Mouse (Mus musculus) G1E (cell line): ENCODE data around the gene Otoa.

Experiments used
- CTCF ChIP-seq: IDR thresholded peaks from 2 replicates; pipeline ENCODE4 v1.5.1; 2012; ENCODE audit warnings: low read depth, low read length, inconsistent platforms, mixed read lengths
- GATA1 ChIP-seq: IDR thresholded peaks from 2 replicates; pipeline ENCODE4 v1.6.1; 2012; ENCODE audit warnings: borderline replicate concordance, low read length, inconsistent platforms, mixed read lengths
- GATA2 ChIP-seq: IDR thresholded peaks from 2 replicates; pipeline ENCODE4 v1.6.1; 2012; ENCODE audit warnings: low read depth, low read length, inconsistent platforms, borderline replicate concordance
- POLR2AphosphoS5 ChIP-seq: IDR thresholded peaks from 2 replicates; pipeline ENCODE4 v1.6.1; 2012; ENCODE audit warnings: low read depth, low read length, inconsistent platforms; ENCODE audit not compliant: insufficient replicate concordance
- TAL1 ChIP-seq: conservative IDR thresholded peaks from 2 replicates; pipeline ENCODE4 v1.6.1; 2012; ENCODE audit warnings: low read depth, low read length, inconsistent platforms, mixed read lengths

DNA sequence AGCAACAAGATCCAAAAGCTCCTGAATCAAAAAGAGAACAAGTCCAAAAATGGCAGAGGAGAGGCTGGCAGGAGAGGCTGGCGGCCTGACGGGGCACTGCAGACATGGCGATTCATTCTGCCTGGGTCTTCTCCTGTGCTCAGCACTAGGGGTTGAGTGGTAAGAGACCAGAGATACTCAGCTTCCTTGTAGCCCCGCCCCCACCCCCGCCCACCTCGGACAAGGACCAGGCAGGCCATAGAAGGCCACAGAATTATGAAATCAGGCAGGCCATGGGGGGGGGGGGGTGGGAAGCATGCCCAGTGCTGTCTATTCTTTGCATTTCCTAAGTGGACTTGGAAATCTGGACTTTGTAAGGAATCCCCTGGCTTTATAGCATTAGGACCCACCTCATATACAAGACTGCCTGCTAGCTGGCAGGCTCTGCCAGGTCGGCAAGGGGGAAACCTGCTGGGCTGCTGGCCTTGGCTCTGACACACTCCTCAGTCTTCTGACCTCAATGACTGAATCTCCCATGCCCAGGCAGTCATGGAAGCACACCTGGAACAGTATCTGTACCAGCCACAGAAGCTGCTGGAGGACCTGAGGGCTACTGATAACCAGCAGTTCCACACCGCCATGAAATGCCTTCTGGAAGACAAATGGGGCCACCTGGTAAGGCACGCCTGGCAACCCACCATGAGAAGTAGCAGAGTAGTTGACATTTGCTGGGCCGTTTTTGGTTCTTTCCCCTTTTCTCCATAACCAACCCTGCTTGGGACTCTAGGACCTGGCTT, 17.4 kb downstream of the Otoa start:
- TF ChIP-seq GATA1 (no peak), CTCF (no peak), TAL1 (peak; percentile 61), GATA2 (no peak), POLR2AphosphoS5 (no peak)
